Mouse (Mus musculus) MEL (cell line): ENCODE data around the gene Dsp. TPM values are rescaled to one million over a fixed set of nuclear protein-coding genes. Genes with fewer than 3 reads are reported as not detected.

ENCODE experiments used
- DNase-seq: peaks from one replicate; pipeline ENCODE4 v3.0.0; 2011; ENCODE audit warnings: low read depth, low spot score
- H3K27ac ChIP-seq: 2 replicates; pipeline ENCODE4 v1.5.1; 2012; ENCODE audit warnings: low read depth, mild to moderate bottlenecking, control low read depth, low read length, moderate library complexity; ENCODE audit not compliant: control insufficient read depth
- H3K27me3 ChIP-seq, 2 experiments: fragments of 150-350 bp in 1 of 2; sonication (generic) in 1 of 2; 2 replicates each; pipeline ENCODE4 v1.6.1; 2012; ENCODE audit warnings: low read length in 2 of 2, mild to moderate bottlenecking in 2 of 2, improper control_type of control experiment in 1 of 2, moderate library complexity in 1 of 2; ENCODE audit not compliant: insufficient read depth in 2 of 2, control insufficient read depth in 1 of 2
- H3K36me3 ChIP-seq, 2 experiments: 2 replicates each; pipeline ENCODE4 v1.6.1; 2012 to 2014; ENCODE audit warnings: low read length in 2 of 2, improper control_type of control experiment in 1 of 2, inconsistent platforms in 1 of 2, mild to moderate bottlenecking in 1 of 2; ENCODE audit not compliant: insufficient read depth in 2 of 2, control insufficient read depth in 1 of 2
- H3K4me1 ChIP-seq, 2 experiments: fragments of 150-350 bp in 1 of 2; sonication (generic) in 1 of 2; 2 replicates each; pipeline ENCODE4 v1.6.1; 2012; ENCODE audit warnings: low read length in 2 of 2, improper control_type of control experiment in 1 of 2, mild to moderate bottlenecking in 1 of 2; ENCODE audit not compliant: insufficient read depth in 2 of 2, control insufficient read depth in 1 of 2
- H3K4me3 ChIP-seq, 2 experiments: fragments of 150-350 bp in 1 of 2; sonication (generic) in 1 of 2; 2 replicates each; pipeline ENCODE4 v1.5.1; 2012; ENCODE audit warnings: low read depth in 2 of 2, low read length in 2 of 2, mild to moderate bottlenecking in 2 of 2, moderate library complexity in 2 of 2, control low read depth in 1 of 2, improper control_type of control experiment in 1 of 2; ENCODE audit not compliant: control insufficient read depth in 1 of 2, insufficient read depth in 1 of 2
- H3K79me2 ChIP-seq: 2 replicates; pipeline ENCODE4 v1.6.1; 2012; ENCODE audit warnings: mild to moderate bottlenecking, low read length, moderate library complexity; ENCODE audit not compliant: control insufficient read depth, poor library complexity, insufficient read depth
- H3K9ac ChIP-seq: 2 replicates; pipeline ENCODE4 v1.6.1; 2012; ENCODE audit warnings: low read depth, mild to moderate bottlenecking, control low read depth, low read length, moderate library complexity; ENCODE audit not compliant: control insufficient read depth, poor library complexity, severe bottlenecking
- H3K9me3 ChIP-seq: fragments of 150-350 bp; sonication (generic); replicated peaks from 2 replicates; pipeline ENCODE4 v1.6.1; 2012; ENCODE audit warnings: mild to moderate bottlenecking, low read length, improper control_type of control experiment, moderate library complexity; ENCODE audit not compliant: insufficient read depth
- BHLHE40 ChIP-seq: IDR thresholded peaks from 2 replicates; pipeline ENCODE4 v1.6.1; 2012; ENCODE audit warnings: low read depth, mild to moderate bottlenecking, inconsistent platforms, low read length, improper control_type of control experiment, borderline replicate concordance
- CHD1 ChIP-seq: IDR thresholded peaks from 2 replicates; pipeline ENCODE4 v1.6.1; 2012; ENCODE audit warnings: low read depth, mild to moderate bottlenecking, inconsistent platforms, low read length, improper control_type of control experiment
- CHD2 ChIP-seq: IDR thresholded peaks from 2 replicates; pipeline ENCODE4 v1.6.1; 2011; ENCODE audit warnings: low read length, improper control_type of control experiment
- E2F4 ChIP-seq: IDR thresholded peaks from 2 replicates; pipeline ENCODE4 v1.6.1; 2011; ENCODE audit warnings: low read depth, low read length, improper control_type of control experiment, borderline replicate concordance
- ELF1 ChIP-seq: IDR thresholded peaks from 2 replicates; pipeline ENCODE4 v1.6.1; 2014; ENCODE audit warnings: low read depth, mild to moderate bottlenecking, inconsistent platforms, low read length, improper control_type of control experiment, moderate library complexity
- EP300 ChIP-seq, 2 experiments: IDR thresholded peaks; 2 replicates each; pipeline ENCODE4 v1.6.1; 2011; ENCODE audit warnings: improper control_type of control experiment in 2 of 2, low read length in 2 of 2, low read depth in 1 of 2, mild to moderate bottlenecking in 1 of 2
- HCFC1 ChIP-seq: IDR thresholded peaks from 2 replicates; pipeline ENCODE4 v1.6.1; 2012; ENCODE audit warnings: low read depth, mild to moderate bottlenecking, inconsistent platforms, low read length, improper control_type of control experiment, moderate library complexity
- JUND ChIP-seq: IDR thresholded peaks from 2 replicates; pipeline ENCODE4 v1.6.1; 2011; ENCODE audit warnings: low read depth, mild to moderate bottlenecking, improper control_type of control experiment, low read length
- KAT2A ChIP-seq: conservative IDR thresholded peaks from 2 replicates; pipeline ENCODE4 v1.6.1; 2012; ENCODE audit warnings: low read depth, low read length, improper control_type of control experiment, inconsistent platforms
- MAFK ChIP-seq: IDR thresholded peaks from 2 replicates; pipeline ENCODE4 v1.6.1; 2011; ENCODE audit warnings: low read depth, mild to moderate bottlenecking, low read length, improper control_type of control experiment, borderline replicate concordance
- MAX ChIP-seq: IDR thresholded peaks from 2 replicates; pipeline ENCODE4 v1.6.1; 2011; ENCODE audit warnings: low read length, improper control_type of control experiment
- MAZ ChIP-seq: IDR thresholded peaks from 2 replicates; pipeline ENCODE4 v1.6.1; 2012; ENCODE audit warnings: low read depth, mild to moderate bottlenecking, inconsistent platforms, low read length, improper control_type of control experiment
- MEF2A ChIP-seq: IDR thresholded peaks from 2 replicates; pipeline ENCODE4 v1.6.1; 2014; ENCODE audit warnings: low read depth, mild to moderate bottlenecking, inconsistent platforms, low read length, improper control_type of control experiment; ENCODE audit not compliant: poor library complexity, insufficient replicate concordance, severe bottlenecking; ENCODE audit errors: extremely low read depth
- MXI1 ChIP-seq: IDR thresholded peaks from 2 replicates; pipeline ENCODE4 v1.6.1; 2011; ENCODE audit warnings: mild to moderate bottlenecking, low read depth, low read length, improper control_type of control experiment
- MYC ChIP-seq: IDR thresholded peaks from 2 replicates; pipeline ENCODE4 v1.6.1; 2011; ENCODE audit warnings: low read depth, mild to moderate bottlenecking, low read length, improper control_type of control experiment, moderate library complexity
- NELFE ChIP-seq: IDR thresholded peaks from 2 replicates; pipeline ENCODE4 v1.6.1; 2011; ENCODE audit warnings: low read depth, low read length, improper control_type of control experiment
- SIN3A ChIP-seq: IDR thresholded peaks from 2 replicates; pipeline ENCODE4 v1.6.1; 2012; ENCODE audit warnings: low read length, improper control_type of control experiment, inconsistent platforms
- TBP ChIP-seq: IDR thresholded peaks from 2 replicates; pipeline ENCODE4 v1.8.0; 2011; ENCODE audit warnings: low read depth, low read length, improper control_type of control experiment
- UBTF ChIP-seq: IDR thresholded peaks from 2 replicates; pipeline ENCODE4 v1.6.1; 2012; ENCODE audit warnings: low read depth, mild to moderate bottlenecking, inconsistent platforms, low read length, improper control_type of control experiment, moderate library complexity, borderline replicate concordance; ENCODE audit not compliant: insufficient read depth
- ZKSCAN1 ChIP-seq: IDR thresholded peaks from 2 replicates; pipeline ENCODE4 v1.6.1; 2012; ENCODE audit warnings: low read depth, mild to moderate bottlenecking, inconsistent platforms, low read length, improper control_type of control experiment, moderate library complexity
- ZNF384 ChIP-seq: IDR thresholded peaks from 2 replicates; pipeline ENCODE4 v1.6.1; 2012; ENCODE audit warnings: low read depth, mild to moderate bottlenecking, inconsistent platforms, low read length, improper control_type of control experiment
- polyA plus RNA-seq, 2 experiments: library from polyadenylated mRNA; stranded (reverse) in 1 of 2; unstranded in 1 of 2; fragments of >175 nt in 1 of 2; fragments of >200 nt in 1 of 2; gene quantifications; 2 replicates each; pipeline versions ENCODE4 v1.2.1 to v1.2.4; 2012; ENCODE audit warnings: low replicate concordance in 2 of 2, low read depth in 1 of 2; ENCODE audit not compliant: insufficient read length in 2 of 2, insufficient read depth in 1 of 2, missing spikeins in 1 of 2
- total RNA-seq: library from RNA; depleted of rRNA; stranded (reverse); fragments of 300-350 nt; gene quantifications from 2 replicates; pipeline ENCODE4 v1.2.3, GENCODE M21; 2012

Dsp gene
- total and polyA plus RNA-seq, 3 experiments = not detected

- TF ChIP-seq MYC = no peak
- no peak for TF ChIP-seq ZNF384
- no peak for TF ChIP-seq UBTF
- H3K4me3 ChIP-seq = no peak overlapping the region
- H3K9me3 ChIP-seq = no peaks in the 10 kb centered on the region
- no peaks in the 10 kb centered on the region for H3K36me3 ChIP-seq
- no peak overlapping the region for H3K9ac ChIP-seq
- no peak overlapping the region for H3K27ac ChIP-seq
- H3K79me2 ChIP-seq = no peaks in the 10 kb centered on the region
- no peak for DNase-seq
- H3K4me1 ChIP-seq = no peaks in the 10 kb centered on the region
- peaks cover 15 to 16% of the 10 kb centered on the region in 2 experiments for H3K27me3 ChIP-seq
These were observed 46.6 kb upstream of the Dsp start for GRCm38 (mm10) chr13:38104501-38104900.

- DNase-seq = no peak
- no peaks in the 10 kb centered on the region for H3K36me3 ChIP-seq
- no peaks in the 10 kb centered on the region for H3K4me1 ChIP-seq
- no peak overlapping the region for H3K4me3 ChIP-seq
- peaks cover 10 to 12% of the 10 kb centered on the region in 2 experiments for H3K27me3 ChIP-seq
- H3K9me3 ChIP-seq = no peaks in the 10 kb centered on the region
- H3K9ac ChIP-seq = no peak overlapping the region
- H3K79me2 ChIP-seq = no peaks in the 10 kb centered on the region
- TF ChIP-seq ZKSCAN1 (no peak), KAT2A (no peak)
- no peak overlapping the region for H3K27ac ChIP-seq
These were observed 42.0 kb upstream of the Dsp start for GRCm38 (mm10) chr13:38109081-38109480.

GRCm38 (mm10) chr13:38122321-38122720 is 28.8 kb upstream of the Dsp start:
- H3K4me1 ChIP-seq = no peaks in the 10 kb centered on the region
- DNase-seq = no peak
- H3K27me3 ChIP-seq = peaks cover 10 to 15% of the 10 kb centered on the region in 2 experiments
- no peak overlapping the region for H3K4me3 ChIP-seq
- H3K9ac ChIP-seq = no peak overlapping the region
- no peak overlapping the region for H3K27ac ChIP-seq
- TF ChIP-seq ZKSCAN1 (no peak), JUND (no peak), CHD2 (no peak), NELFE (no peak), BHLHE40 (no peak), MAZ (no peak), E2F4 (no peak), CHD1 (no peak), HCFC1 (no peak), MAX (no peak), EP300 (IDR thresholded peaks at IDR 0.05; ENCODE audit: low read depth in 1 of 2, low read length in 2 of 2) (no peak), MAFK (no peak), ELF1 (no peak), MEF2A (no peak), MYC (no peak), MXI1 (no peak), TBP (no peak), SIN3A (no peak), UBTF (no peak)
- TF ChIP-seq, all 39 proteins: peak for 0
- Histone ChIP-seq H3K9me3 (no peaks in the 10 kb centered on the region), H3K79me2 (no peaks in the 10 kb centered on the region), H3K36me3 (no peaks in the 10 kb centered on the region)
